Mouse (Mus musculus): ENCODE measurements around the gene Tmem139. TPM values are rescaled to one million over a fixed set of nuclear protein-coding genes. Genes with fewer than 3 reads are reported as not detected.

Gene Tmem139
- not detected in 2 replicates for total RNA-seq (2014; rRNA removed)
- polyA plus RNA-seq (2015; fragmentation: Nextera tagmentation; extraction: Ambion mirVana), result 0.14 and 0.15 TPM in 2 replicates

DNA sequence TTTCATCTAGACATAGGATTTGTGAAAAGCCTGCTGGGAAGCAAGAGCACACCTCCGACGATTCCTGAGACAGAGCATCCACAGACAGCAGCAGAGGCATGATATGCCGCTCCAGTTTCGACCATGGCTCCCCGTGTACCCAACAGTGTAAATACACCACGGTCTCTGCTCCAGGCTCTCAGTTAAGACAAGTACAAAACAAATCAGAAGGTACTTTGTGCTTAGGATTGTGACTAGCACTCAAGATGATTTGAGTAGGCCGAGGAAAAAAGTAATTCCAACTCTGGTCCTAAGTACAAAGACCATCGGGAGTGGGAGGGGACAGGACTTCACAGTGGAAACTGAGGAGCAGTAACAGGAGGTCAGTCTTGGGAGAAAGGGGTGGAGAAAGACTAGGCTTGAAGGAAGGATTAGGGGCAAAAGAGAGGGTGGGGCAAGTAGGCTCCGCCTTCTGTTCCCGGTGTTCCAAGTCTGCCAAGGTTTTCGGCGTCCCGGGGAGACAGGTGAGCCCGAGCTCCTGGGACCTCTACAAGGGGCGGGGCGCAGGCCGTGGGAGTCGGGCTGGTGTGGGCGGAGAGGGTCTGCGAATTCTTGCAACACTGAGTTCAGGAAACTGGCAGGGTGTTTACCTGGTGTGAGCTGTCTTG, at the start of gene Tmem139:
Gene Tmem139 (plus strand): TSS at position 447 of the 647 bp plus-strand sequence.
- H3K4me3 ChIP-seq (ENCODE audit: low read depth, low read length), result no peak within 1 kb of the TSS
- no peaks in the 10 kb centered on the region; the same call in 1 of the 2 replicates for H3K4me1 ChIP-seq (ENCODE audit: insufficient read depth, low read length)
- H3K4me2 ChIP-seq (ENCODE audit: low read depth, low read length, poor library complexity, severe bottlenecking), result no peak within 1 kb of the TSS
- ATAC-seq (ENCODE audit: low FRiP score), result no peak
- no peak for TF ChIP-seq CTCF (IDR thresholded peaks at IDR 0.05)
- DNase-seq (ENCODE audit: low spot score), result no peak
- H3K27me3 ChIP-seq (ENCODE audit: insufficient read depth, low read length), result no peaks in the 10 kb centered on the region
- 25% methylated on average over 20 of the region's 20 CpGs for WGBS
- H3K9me3 ChIP-seq (ENCODE audit: low read length), result no peaks in the 10 kb centered on the region
- H3K9ac ChIP-seq (replicated peaks; ENCODE audit: low read length, poor library complexity, severe bottlenecking), result no peak within 1 kb of the TSS
- no peaks in the 10 kb centered on the region for H3K36me3 ChIP-seq (ENCODE audit: insufficient read depth, low read length)
- H3K27ac ChIP-seq (ENCODE audit: low read depth, low read length), result no peak within 1 kb of the TSS

DNA sequence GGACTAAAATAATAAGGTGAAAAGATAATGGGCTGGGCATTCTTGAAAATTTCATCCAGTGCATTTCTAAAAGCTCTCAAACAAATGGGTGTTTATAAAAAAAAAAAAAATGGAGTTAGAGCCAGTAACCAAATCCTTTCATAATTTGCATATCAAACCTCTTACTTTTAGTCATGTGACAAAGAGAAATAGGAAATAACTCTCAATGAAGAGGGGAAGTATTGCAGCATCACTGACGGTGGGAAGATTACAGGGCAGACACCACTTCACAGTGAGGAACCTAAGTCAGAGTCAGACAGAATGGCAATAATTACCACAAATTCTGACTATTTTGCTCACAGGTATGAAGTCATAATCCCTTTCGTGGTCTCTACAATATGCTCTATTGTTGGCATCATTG, 46.7 kb upstream of the Tmem139 start, which contains the start of gene Tas2r144:
Gene Tas2r144 (plus strand): TSS at position 301 of the 400 bp plus-strand sequence.
- ATAC-seq (ENCODE audit: low FRiP score) (no peak), DNase-seq (ENCODE audit: low spot score) (no peak)
- no peak for TF ChIP-seq CTCF (IDR thresholded peaks at IDR 0.05)
- Histone ChIP-seq H3K9ac (replicated peaks; ENCODE audit: low read length, poor library complexity, severe bottlenecking) (no peak within 1 kb of the TSS), H3K4me2 (ENCODE audit: low read depth, low read length, poor library complexity, severe bottlenecking) (no peak within 1 kb of the TSS), H3K4me1 (ENCODE audit: insufficient read depth, low read length) (no peaks in the 10 kb centered on the region), H3K27me3 (ENCODE audit: insufficient read depth, low read length) (no peaks in the 10 kb centered on the region), H3K9me3 (ENCODE audit: low read length) (no peaks in the 10 kb centered on the region), H3K4me3 (ENCODE audit: low read depth, low read length) (no peak within 1 kb of the TSS), H3K27ac (ENCODE audit: low read depth, low read length) (no peak within 1 kb of the TSS), H3K36me3 (ENCODE audit: insufficient read depth, low read length) (no peaks in the 10 kb centered on the region)
- WGBS, result 81% methylated on average over 2 of the region's 2 CpGs

DNA sequence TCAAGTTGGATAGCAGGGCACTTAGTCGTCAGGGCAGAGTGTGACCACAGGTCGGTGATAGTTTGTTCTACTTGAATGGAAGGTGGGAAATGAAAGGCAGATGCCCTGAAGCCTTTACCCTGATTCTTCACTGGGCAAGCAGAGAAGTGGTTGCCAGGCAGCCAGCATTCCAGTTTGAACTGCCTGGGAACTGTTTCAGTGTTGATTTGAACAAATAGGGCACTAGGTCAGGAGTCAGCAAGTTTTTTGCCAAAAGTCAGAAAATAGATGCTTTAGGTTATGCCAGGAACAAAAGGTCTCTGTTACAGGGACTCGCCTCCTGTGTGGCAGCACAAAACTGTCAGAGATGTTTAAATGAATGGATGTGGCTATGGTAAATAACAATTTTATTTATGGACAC, 39.5 kb upstream of the Tmem139 start:
- H3K4me3 ChIP-seq (ENCODE audit: low read depth, low read length), result no peak overlapping the region
- H3K4me2 ChIP-seq (ENCODE audit: low read depth, low read length, poor library complexity, severe bottlenecking), result no peak overlapping the region
- H3K27ac ChIP-seq (ENCODE audit: low read depth, low read length), result no peak overlapping the region
- 69% methylated on average over 3 of the region's 3 CpGs for WGBS
- H3K9me3 ChIP-seq (ENCODE audit: low read length), result no peaks in the 10 kb centered on the region
- ATAC-seq (ENCODE audit: low FRiP score), result no peak
- no peaks in the 10 kb centered on the region for H3K4me1 ChIP-seq (ENCODE audit: insufficient read depth, low read length)
- peak; percentile 43 for DNase-seq (ENCODE audit: low spot score)
- no peak for TF ChIP-seq CTCF (IDR thresholded peaks at IDR 0.05)
- H3K27me3 ChIP-seq (ENCODE audit: insufficient read depth, low read length), result no peaks in the 10 kb centered on the region
- no peaks in the 10 kb centered on the region for H3K36me3 ChIP-seq (ENCODE audit: insufficient read depth, low read length)
- H3K9ac ChIP-seq (replicated peaks; ENCODE audit: low read length, poor library complexity, severe bottlenecking), result no peak overlapping the region

DNA sequence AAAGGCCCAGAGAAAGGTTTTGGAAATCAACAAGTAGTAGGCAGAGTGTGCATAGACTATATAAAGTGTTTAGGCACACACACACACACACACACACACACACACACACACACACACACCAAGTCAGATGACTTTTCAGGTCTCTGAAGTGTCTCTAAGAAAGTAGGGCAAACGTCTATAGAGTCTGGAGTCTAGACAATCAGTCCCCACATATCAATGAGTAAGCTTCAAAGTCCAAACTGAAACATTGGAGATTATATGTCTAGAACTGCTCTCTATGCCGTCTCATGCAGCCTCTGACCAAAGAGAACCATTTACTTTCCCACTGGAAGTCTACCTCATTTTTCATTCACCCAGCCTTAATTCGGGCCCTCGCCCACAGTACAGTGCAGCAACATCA, 36.7 kb upstream of the Tmem139 start:
- H3K27me3 ChIP-seq (ENCODE audit: insufficient read depth, low read length), result no peaks in the 10 kb centered on the region
- H3K4me1 ChIP-seq (ENCODE audit: insufficient read depth, low read length), result no peaks in the 10 kb centered on the region
- no peak overlapping the region for H3K4me3 ChIP-seq (ENCODE audit: low read depth, low read length)
- H3K36me3 ChIP-seq (ENCODE audit: insufficient read depth, low read length), result no peaks in the 10 kb centered on the region
- no peak overlapping the region for H3K27ac ChIP-seq (ENCODE audit: low read depth, low read length)
- WGBS, result 82% methylated on average over 4 of the region's 4 CpGs
- H3K9ac ChIP-seq (replicated peaks; ENCODE audit: low read length, poor library complexity, severe bottlenecking), result no peak overlapping the region
- no peaks in the 10 kb centered on the region for H3K9me3 ChIP-seq (ENCODE audit: low read length)
- ATAC-seq (ENCODE audit: low FRiP score) (no peak), DNase-seq (ENCODE audit: low spot score) (no peak)
- TF ChIP-seq CTCF (IDR thresholded peaks at IDR 0.05), result no peak
- H3K4me2 ChIP-seq (ENCODE audit: low read depth, low read length, poor library complexity, severe bottlenecking), result no peak overlapping the region

DNA sequence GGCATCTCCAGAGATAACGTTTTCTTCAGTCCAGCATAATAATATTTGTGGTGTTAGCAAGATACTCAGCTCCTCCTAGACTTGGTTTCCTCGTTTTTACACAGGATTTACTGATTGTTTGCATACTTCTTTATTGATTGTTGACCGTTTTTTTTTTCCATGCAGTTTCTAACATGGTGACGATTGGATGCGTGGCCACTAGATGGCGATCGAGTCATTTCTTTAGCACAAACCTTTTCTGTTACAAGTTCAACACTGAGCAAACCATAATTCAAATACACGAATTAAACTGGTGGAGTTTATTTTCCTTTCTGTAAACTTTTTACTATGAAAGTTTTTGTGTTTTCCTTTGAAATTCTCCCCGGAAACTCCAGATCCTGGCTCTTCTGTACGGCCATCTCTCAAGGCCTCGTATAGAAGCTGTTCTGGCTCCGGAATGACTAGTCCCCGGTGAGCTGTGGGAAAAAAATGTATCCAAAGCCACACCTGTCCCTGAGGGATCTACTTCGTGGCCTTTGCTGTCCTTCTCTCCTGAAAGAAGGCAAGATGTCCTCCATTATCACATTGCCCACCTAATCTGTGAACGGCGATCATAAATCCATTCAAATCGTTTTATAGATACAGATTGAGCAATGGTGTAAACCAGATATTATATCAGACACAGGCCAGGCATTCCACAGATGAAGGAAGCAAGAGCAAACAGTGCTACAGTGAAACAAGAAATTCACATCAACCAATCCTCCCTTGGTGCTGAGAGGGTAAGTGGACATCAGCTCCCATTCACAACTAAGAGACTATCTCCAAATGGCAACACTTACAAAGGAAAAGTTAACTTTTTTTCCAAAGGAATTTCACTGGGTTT, 34.3 kb upstream of the Tmem139 start:
- no peak for ATAC-seq (ENCODE audit: low FRiP score)
- no peak overlapping the region for H3K4me2 ChIP-seq (ENCODE audit: low read depth, low read length, poor library complexity, severe bottlenecking)
- H3K4me1 ChIP-seq (ENCODE audit: insufficient read depth, low read length), result no peaks in the 10 kb centered on the region
- no peaks in the 10 kb centered on the region for H3K27me3 ChIP-seq (ENCODE audit: insufficient read depth, low read length)
- H3K27ac ChIP-seq (ENCODE audit: low read depth, low read length), result no peak overlapping the region
- 33% methylated on average over 17 of the region's 17 CpGs for WGBS
- H3K4me3 ChIP-seq (ENCODE audit: low read depth, low read length), result no peak overlapping the region
- no peak overlapping the region for H3K9ac ChIP-seq (replicated peaks; ENCODE audit: low read length, poor library complexity, severe bottlenecking)
- TF ChIP-seq CTCF (IDR thresholded peaks at IDR 0.05), result peak; percentile 87
- H3K36me3 ChIP-seq (ENCODE audit: insufficient read depth, low read length), result no peaks in the 10 kb centered on the region
- peak; percentile 78 for DNase-seq (ENCODE audit: low spot score)
- H3K9me3 ChIP-seq (ENCODE audit: low read length), result no peaks in the 10 kb centered on the region

DNA sequence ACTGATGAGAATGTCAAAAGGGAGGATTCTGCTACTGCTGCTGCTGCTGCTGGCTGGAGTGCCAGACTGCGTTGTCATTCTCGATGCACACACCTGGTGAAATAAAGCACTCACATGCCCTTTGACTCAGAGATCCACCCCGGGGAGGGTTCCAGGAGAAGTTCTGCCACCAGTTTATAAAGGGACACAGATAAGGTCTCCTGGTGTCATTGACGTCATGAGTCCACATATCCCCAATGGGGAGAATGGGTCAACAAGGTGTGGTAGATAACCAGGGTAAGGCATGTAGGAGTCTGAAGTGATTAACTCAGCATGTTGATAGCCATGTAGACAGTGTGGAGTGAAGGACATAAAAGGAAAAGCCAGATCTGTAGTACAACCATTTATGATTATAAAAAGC, 32.2 kb upstream of the Tmem139 start:
- no peaks in the 10 kb centered on the region for H3K4me1 ChIP-seq (ENCODE audit: insufficient read depth, low read length)
- no peak overlapping the region for H3K27ac ChIP-seq (ENCODE audit: low read depth, low read length)
- H3K4me3 ChIP-seq (ENCODE audit: low read depth, low read length), result no peak overlapping the region
- H3K27me3 ChIP-seq (ENCODE audit: insufficient read depth, low read length), result no peaks in the 10 kb centered on the region
- H3K9me3 ChIP-seq (ENCODE audit: low read length), result no peaks in the 10 kb centered on the region
- ATAC-seq (ENCODE audit: low FRiP score) (no peak), DNase-seq (ENCODE audit: low spot score) (no peak)
- H3K36me3 ChIP-seq (ENCODE audit: insufficient read depth, low read length), result no peaks in the 10 kb centered on the region
- TF ChIP-seq CTCF (IDR thresholded peaks at IDR 0.05), result no peak
- H3K9ac ChIP-seq (replicated peaks; ENCODE audit: low read length, poor library complexity, severe bottlenecking), result no peak overlapping the region
- WGBS, result 82% methylated on average over 4 of the region's 4 CpGs
- H3K4me2 ChIP-seq (ENCODE audit: low read depth, low read length, poor library complexity, severe bottlenecking), result no peak overlapping the region
